Mouse (Mus musculus): ENCODE measurements around the gene Nfe2l1.

- no peak for TF ChIP-seq MAX (IDR thresholded peaks at IDR 0.05; ENCODE audit: low read length)
- no peak for TF ChIP-seq MYC (IDR thresholded peaks at IDR 0.05; ENCODE audit: low read depth, low read length)
- no peak for TF ChIP-seq UBTF (IDR thresholded peaks at IDR 0.05; ENCODE audit: borderline replicate concordance, insufficient read depth, low read depth, low read length)
- TF ChIP-seq POLR2AphosphoS2 (IDR thresholded peaks at IDR 0.05; ENCODE audit: low read length) = no peak
- no peak for TF ChIP-seq CTCF (IDR thresholded peaks at IDR 0.05 in 2 of 3, conservative IDR thresholded peaks at IDR 0.05 in 1 of 3; ENCODE audit: control insufficient read depth in 1 of 3, insufficient read depth in 1 of 3, low read depth in 2 of 3, low read length in 3 of 3, poor library complexity in 1 of 3, severe bottlenecking in 1 of 3)
- TF ChIP-seq RCOR1 (IDR thresholded peaks at IDR 0.05; ENCODE audit: low read depth, low read length) = no peak
- no peak for TF ChIP-seq E2F4 (IDR thresholded peaks at IDR 0.05; ENCODE audit: borderline replicate concordance, low read depth, low read length)
- TF ChIP-seq POLR2AphosphoS5 (IDR thresholded peaks at IDR 0.05; ENCODE audit: borderline replicate concordance, low read depth, low read length) = no peak
- TF ChIP-seq ZNF384 (IDR thresholded peaks at IDR 0.05; ENCODE audit: low read depth, low read length) = no peak
- no peak for TF ChIP-seq NRF1 (IDR thresholded peaks at IDR 0.05; ENCODE audit: insufficient read depth, low read depth, low read length, poor library complexity, severe bottlenecking)
- TF ChIP-seq BHLHE40 (IDR thresholded peaks at IDR 0.05; ENCODE audit: borderline replicate concordance, low read depth, low read length) = no peak
- TF ChIP-seq TAL1 (IDR thresholded peaks at IDR 0.05; ENCODE audit: low read length) = no peak
- no peak for TF ChIP-seq POLR2A (IDR thresholded peaks at IDR 0.05; ENCODE audit: control insufficient read depth in 1 of 2, insufficient read depth in 1 of 2, low read depth in 1 of 2, low read length in 2 of 2, poor library complexity in 1 of 2)
- no peak for TF ChIP-seq EP300 (IDR thresholded peaks at IDR 0.05; ENCODE audit: low read depth in 1 of 2, low read length in 2 of 2)
These were observed 3.2 kb upstream of the Nfe2l1 start for GRCm38 (mm10) chr11:96832973-96833372.

All from MEL (cell line).